Comparison of ENCODE assay signal across 8 mouse cellular contexts in genomic region chr6:113623386-113623785, GRCm38 (mm10). TPM values are rescaled to one million over a fixed set of nuclear protein-coding genes. Genes with fewer than 3 reads are reported as not detected.
DNase-seq lines count a peak whose midpoint lies in the region; ATAC-seq and TF ChIP-seq lines count a peak whose summit lies in the region.

No protein-coding gene starts in this region.

- TF ChIP-seq POLR2A in CH12.LX (IDR thresholded peaks at IDR 0.05; ENCODE audit: low read depth, low read length): no peak

- DNase-seq in heart, embryonic 10.5 days (ENCODE audit: low spot score): no peak
- DNase-seq in heart, postnatal 36 days: no peak
- no peak for DNase-seq in CH12.LX (ENCODE audit: extremely low read depth)
- no peak for DNase-seq in forebrain, postnatal 0 days
- no peak for DNase-seq in liver, postnatal 0 days
- no peak for DNase-seq in left cerebral cortex, adult 9 months (ENCODE audit: low spot score in 2 of 2)
- no peak for DNase-seq in ovary, postnatal 10 days (ENCODE audit: low spot score)

- TF ChIP-seq CTCF in CH12.LX (conservative IDR thresholded peaks at IDR 0.05 in 1 of 2, IDR thresholded peaks at IDR 0.05 in 1 of 2; ENCODE audit: low read depth in 2 of 2, low read length in 2 of 2): no peak
- no peak for TF ChIP-seq CTCF in forebrain, postnatal 0 days (IDR thresholded peaks at IDR 0.05; ENCODE audit: low read depth)
- no peak for TF ChIP-seq CTCF in liver, postnatal 0 days (IDR thresholded peaks at IDR 0.05; ENCODE audit: low read depth)

- peak overlapping the region; percentile 95; the same call in 1 of the 2 replicates for H3K27ac ChIP-seq in heart, embryonic 10.5 days
- no peak overlapping the region for H3K27ac ChIP-seq in CH12.LX (ENCODE audit: insufficient read depth, low read depth)
- peak overlapping the region; percentile 88; the same call in 1 of the 2 replicates for H3K27ac ChIP-seq in forebrain, postnatal 0 days (ENCODE audit: low read depth, low read length)
- H3K27ac ChIP-seq in liver, postnatal 0 days (ENCODE audit: low read depth): peak overlapping the region; percentile 87; the same call in 1 of the 2 replicates

- in situ Hi-C loops in CH12.LX (cut with MboI; ENCODE audit: low pct_ligation_motif_present, low pct_unique_long_range_greater_than_20kb, low sequenced_read_pairs): no loop called here

- peaks cover 15% of the 10 kb centered on the region for H3K4me1 ChIP-seq in heart, embryonic 10.5 days
- H3K4me1 ChIP-seq in CH12.LX (ENCODE audit: control insufficient read depth in 1 of 2, insufficient read depth in 2 of 2): peaks cover 10 to 25% of the 10 kb centered on the region in 2 experiments; a peak in 3 of 4 replicates
- H3K4me1 ChIP-seq in forebrain, postnatal 0 days (ENCODE audit: insufficient read depth): peaks cover 12% of the 10 kb centered on the region
- H3K4me1 ChIP-seq in liver, postnatal 0 days (ENCODE audit: insufficient read depth): peaks cover 17% of the 10 kb centered on the region

- no peaks in the 10 kb centered on the region for H3K27me3 ChIP-seq in heart, embryonic 10.5 days (ENCODE audit: insufficient read depth, poor library complexity, severe bottlenecking)
- no peaks in the 10 kb centered on the region for H3K27me3 ChIP-seq in CH12.LX (replicated peaks)
- no peaks in the 10 kb centered on the region for H3K27me3 ChIP-seq in forebrain, postnatal 0 days (ENCODE audit: insufficient read depth, low read length)
- no peaks in the 10 kb centered on the region for H3K27me3 ChIP-seq in liver, postnatal 0 days (ENCODE audit: insufficient read depth, low read length)

- no peak for ATAC-seq in forebrain, postnatal 0 days
- ATAC-seq in liver, postnatal 0 days: no peak
- no peak for ATAC-seq in megakaryocyte-erythroid progenitor cell, adult 5-6 weeks (replicated peaks; ENCODE audit: low FRiP score, low TSS enrichment, poor library complexity, severe bottlenecking)

- no peaks in the 10 kb centered on the region for H3K9me3 ChIP-seq in heart, embryonic 10.5 days
- no peaks in the 10 kb centered on the region for H3K9me3 ChIP-seq in CH12.LX (replicated peaks; ENCODE audit: low read length)
- no peaks in the 10 kb centered on the region for H3K9me3 ChIP-seq in forebrain, postnatal 0 days (ENCODE audit: low read length)
- no peaks in the 10 kb centered on the region for H3K9me3 ChIP-seq in liver, postnatal 0 days (ENCODE audit: low read length)

- no peak for TF ChIP-seq EP300 in CH12.LX (IDR thresholded peaks at IDR 0.05; ENCODE audit: low read length)
- no peak for TF ChIP-seq EP300 in liver, postnatal 0 days (IDR thresholded peaks at IDR 0.05; ENCODE audit: low read depth)

- H3K4me2 ChIP-seq in CH12.LX (ENCODE audit: insufficient read depth, low read depth, poor library complexity, severe bottlenecking): peak overlapping the region; percentile 87
- peak overlapping the region; percentile 71 for H3K4me2 ChIP-seq in forebrain, postnatal 0 days (ENCODE audit: low read depth)
- H3K4me2 ChIP-seq in liver, postnatal 0 days (ENCODE audit: low read depth, low read length): peak overlapping the region; percentile 83

- H3K79me2 ChIP-seq in CH12.LX (replicated peaks; ENCODE audit: control insufficient read depth, extremely low read depth, insufficient read depth, poor library complexity, severe bottlenecking): peaks cover 17% of the 10 kb centered on the region

- WGBS in heart, embryonic 10.5 days: 65% methylated on average over 5 of the region's 5 CpGs
- WGBS in forebrain, postnatal 0 days: 66% methylated on average over 5 of the region's 5 CpGs
- 49% methylated on average over 5 of the region's 5 CpGs for WGBS in liver, postnatal 0 days (ENCODE audit: insufficient replicate concordance)

- dilution Hi-C loops in CH12.LX (cut with MboI; ENCODE audit: extremely low pct_ligation_motif_present, extremely low pct_unique_long_range_greater_than_20kb, low sequenced_read_pairs): no loop called here

- H3K4me3 ChIP-seq in heart, embryonic 10.5 days: peak overlapping the region; percentile 83
- H3K4me3 ChIP-seq in CH12.LX (replicated peaks in 1 of 3; ENCODE audit: low read depth in 2 of 3, low read length in 2 of 3, poor library complexity in 1 of 3): peak overlapping the region; percentile 56 to 68 (median 63)
- H3K4me3 ChIP-seq in forebrain, postnatal 0 days (ENCODE audit: low read depth, low read length): peak overlapping the region; percentile 66
- peak overlapping the region; percentile 78 for H3K4me3 ChIP-seq in liver, postnatal 0 days (ENCODE audit: low read depth, low read length)

- no peak for TF ChIP-seq RAD21 in CH12.LX (IDR thresholded peaks at IDR 0.05; ENCODE audit: low read depth, low read length)

- H3K9ac ChIP-seq in CH12.LX (ENCODE audit: insufficient read depth, low read depth): peak overlapping the region; percentile 80
- H3K9ac ChIP-seq in forebrain, postnatal 0 days: peak overlapping the region; percentile 87; the same call in 1 of the 2 replicates
- peak overlapping the region; percentile 74; the same call in 1 of the 2 replicates for H3K9ac ChIP-seq in liver, postnatal 0 days (replicated peaks)

- peaks cover 16% of the 10 kb centered on the region for H3K36me3 ChIP-seq in heart, embryonic 10.5 days
- H3K36me3 ChIP-seq in CH12.LX (replicated peaks in 1 of 2; ENCODE audit: control insufficient read depth in 1 of 2, insufficient read depth in 1 of 2, low read length in 1 of 2): peaks cover 8 to 25% of the 10 kb centered on the region in 2 experiments
- peaks cover 10% of the 10 kb centered on the region for H3K36me3 ChIP-seq in forebrain, postnatal 0 days (ENCODE audit: insufficient read depth)
- peaks cover 5% of the 10 kb centered on the region for H3K36me3 ChIP-seq in liver, postnatal 0 days (replicated peaks; ENCODE audit: insufficient read depth, low read length)

- intact Hi-C loops in heart, postnatal 36 days (cut with DNase I): loop anchor here (2.0 to 5.0 kb wide), 2 partner anchors 19 to 141 kb away; partner anchors contain the start of genes Brk1 and Creld1

TF ChIP-seq in CH12.LX, 34 proteins besides CTCF, POLR2A, EP300 and RAD21:
- TF ChIP-seq SMC3 (IDR thresholded peaks at IDR 0.05; ENCODE audit: low read depth, low read length): no peak
- peak; percentile 66 for TF ChIP-seq ZNF384 (IDR thresholded peaks at IDR 0.05; ENCODE audit: low read depth, low read length)
- no peak for TF ChIP-seq USF1 (IDR thresholded peaks at IDR 0.05; ENCODE audit: low read depth, low read length)

RNA-seq across cellular contexts. Expression of gene Vhl, which starts 0.4 kb away (rescaled TPM):
- polyA plus RNA-seq in heart, embryonic 10.5 days (2016; fragmentation: Nextera tagmentation; extraction: Ambion mirVana): 32.3 and 34.2 TPM in 2 replicates
- 10 to 100 TPM; 10.5 to 13.8 TPM for total RNA-seq in heart, postnatal 36 days (2021)
- total RNA-seq in CH12.LX (2012; rRNA removed) (14.2 and 17.6 TPM in 2 replicates), CH12.LX (2014; rRNA removed) (32.6 and 36.6 TPM in 2 replicates)
- polyA plus RNA-seq in CH12.LX (2012; ENCODE audit: insufficient read length, low read depth): 19.2 and 23.1 TPM in 2 replicates
- 92.7 and 94.1 TPM in 2 replicates for total RNA-seq in forebrain, postnatal 0 days (2014; rRNA removed)
- polyA plus RNA-seq in forebrain, postnatal 0 days (2015; fragmentation: Nextera tagmentation; extraction: Ambion mirVana): 71.6 and 76.5 TPM in 2 replicates
- polyA plus RNA-seq in liver, postnatal 0 days (2015; fragmentation: Nextera tagmentation; extraction: Ambion mirVana): 10.0 and 12.9 TPM in 2 replicates
- total RNA-seq in megakaryocyte-erythroid progenitor cell, adult 5-6 weeks (2014; fragmentation: Nextera tagmentation): 12.5 and 15.2 TPM in 2 replicates
- total RNA-seq in megakaryocyte-erythroid progenitor cell, adult 5-6 weeks (2017): 7.8 and 8.6 TPM in 2 replicates

RNA-seq across cellular contexts. Expression of gene Irak2, which starts 14.9 kb away (rescaled TPM):
- 12.5 TPM in 2 replicates for polyA plus RNA-seq in heart, embryonic 10.5 days (2016; fragmentation: Nextera tagmentation; extraction: Ambion mirVana)
- 10 to 100 TPM in 1 of 2 experiments, 1 to 10 TPM in 1; 7.5 to 10.2 TPM for total RNA-seq in heart, postnatal 36 days (2021)
- 31.6 and 39.5 TPM in 2 replicates for total RNA-seq in CH12.LX (2012; rRNA removed)
- 26.9 and 30.0 TPM in 2 replicates for total RNA-seq in CH12.LX (2014; rRNA removed)
- polyA plus RNA-seq in CH12.LX (2012; ENCODE audit: insufficient read length, low read depth): 32.5 and 38.6 TPM in 2 replicates
- total RNA-seq in forebrain, postnatal 0 days (2014; rRNA removed): 4.5 and 5.9 TPM in 2 replicates
- 1.8 and 3.5 TPM in 2 replicates for polyA plus RNA-seq in forebrain, postnatal 0 days (2015; fragmentation: Nextera tagmentation; extraction: Ambion mirVana)
- polyA plus RNA-seq in liver, postnatal 0 days (2015; fragmentation: Nextera tagmentation; extraction: Ambion mirVana): 9.2 and 10.8 TPM in 2 replicates
- total RNA-seq in megakaryocyte-erythroid progenitor cell, adult 5-6 weeks (2014; fragmentation: Nextera tagmentation): 18.6 and 21.6 TPM in 2 replicates
- total RNA-seq in megakaryocyte-erythroid progenitor cell, adult 5-6 weeks (2017): 30.4 and 37.3 TPM in 2 replicates

RNA-seq across cellular contexts. Expression of gene Brk1, which starts 18.8 kb away (rescaled TPM):
- polyA plus RNA-seq in heart, embryonic 10.5 days (2016; fragmentation: Nextera tagmentation; extraction: Ambion mirVana): 170 and 197 TPM in 2 replicates
- total RNA-seq in heart, postnatal 36 days (2021): 10 to 100 TPM; 72.7 to 78.5 TPM
- total RNA-seq in CH12.LX (2012; rRNA removed) (112 and 122 TPM in 2 replicates), CH12.LX (2014; rRNA removed) (224 and 245 TPM in 2 replicates)
- polyA plus RNA-seq in CH12.LX (2012; ENCODE audit: insufficient read length, low read depth): 142 and 145 TPM in 2 replicates
- 217 and 235 TPM in 2 replicates for total RNA-seq in forebrain, postnatal 0 days (2014; rRNA removed)
- 306 and 340 TPM in 2 replicates for polyA plus RNA-seq in forebrain, postnatal 0 days (2015; fragmentation: Nextera tagmentation; extraction: Ambion mirVana)
- polyA plus RNA-seq in liver, postnatal 0 days (2015; fragmentation: Nextera tagmentation; extraction: Ambion mirVana): 88.5 and 88.9 TPM in 2 replicates
- total RNA-seq in megakaryocyte-erythroid progenitor cell, adult 5-6 weeks (2014; fragmentation: Nextera tagmentation): 136 and 142 TPM in 2 replicates
- 68.2 and 68.8 TPM in 2 replicates for total RNA-seq in megakaryocyte-erythroid progenitor cell, adult 5-6 weeks (2017)

RNA-seq across cellular contexts. Expression of gene Fancd2os, which starts 22.9 kb away (rescaled TPM):
- 0.16 and 0.38 TPM in 2 replicates for polyA plus RNA-seq in heart, embryonic 10.5 days (2016; fragmentation: Nextera tagmentation; extraction: Ambion mirVana)
- not detected for total RNA-seq in heart, postnatal 36 days (2021)
- total RNA-seq in CH12.LX (2012; rRNA removed): not detected in 2 replicates
- total RNA-seq in CH12.LX (2014; rRNA removed): not detected in 2 replicates
- polyA plus RNA-seq in CH12.LX (2012; ENCODE audit: insufficient read length, low read depth): 0.31 and 0.45 TPM in 2 replicates
- total RNA-seq in forebrain, postnatal 0 days (2014; rRNA removed): not detected in 2 replicates
- polyA plus RNA-seq in forebrain, postnatal 0 days (2015; fragmentation: Nextera tagmentation; extraction: Ambion mirVana): not detected in 2 replicates
- polyA plus RNA-seq in liver, postnatal 0 days (2015; fragmentation: Nextera tagmentation; extraction: Ambion mirVana): 0.12 and 0.14 TPM in 2 replicates
- total RNA-seq in megakaryocyte-erythroid progenitor cell, adult 5-6 weeks (2014; fragmentation: Nextera tagmentation): 0.37 TPM in 1 of 2 replicates, not detected in the other
- total RNA-seq in megakaryocyte-erythroid progenitor cell, adult 5-6 weeks (2017): not detected in 2 replicates
